Mouse (Mus musculus) MEL (cell line): ENCODE measurements at regions not wholly inside any gene's neighbourhood (a gene's known extent, or its start where the extent isn't known, plus 50 kb on each side); places are given as distances from the start of the nearest gene placed in this dataset.

Source experiments
- DNase-seq: peaks from one replicate; pipeline ENCODE4 v3.0.0; 2011; ENCODE audit warnings: low read depth, low spot score
- H3K27ac ChIP-seq: 2 replicates; pipeline ENCODE4 v1.5.1; 2012; ENCODE audit warnings: low read depth, mild to moderate bottlenecking, control low read depth, low read length, moderate library complexity; ENCODE audit not compliant: control insufficient read depth
- H3K27me3 ChIP-seq, 2 experiments: fragments of 150-350 bp in 1 of 2; sonication (generic) in 1 of 2; 2 replicates each; pipeline ENCODE4 v1.6.1; 2012; ENCODE audit warnings: low read length in 2 of 2, mild to moderate bottlenecking in 2 of 2, improper control_type of control experiment in 1 of 2, moderate library complexity in 1 of 2; ENCODE audit not compliant: insufficient read depth in 2 of 2, control insufficient read depth in 1 of 2
- H3K36me3 ChIP-seq, 2 experiments: 2 replicates each; pipeline ENCODE4 v1.6.1; 2012 to 2014; ENCODE audit warnings: low read length in 2 of 2, improper control_type of control experiment in 1 of 2, inconsistent platforms in 1 of 2, mild to moderate bottlenecking in 1 of 2; ENCODE audit not compliant: insufficient read depth in 2 of 2, control insufficient read depth in 1 of 2
- H3K4me1 ChIP-seq, 2 experiments: fragments of 150-350 bp in 1 of 2; sonication (generic) in 1 of 2; 2 replicates each; pipeline ENCODE4 v1.6.1; 2012; ENCODE audit warnings: low read length in 2 of 2, improper control_type of control experiment in 1 of 2, mild to moderate bottlenecking in 1 of 2; ENCODE audit not compliant: insufficient read depth in 2 of 2, control insufficient read depth in 1 of 2
- H3K4me3 ChIP-seq, 2 experiments: fragments of 150-350 bp in 1 of 2; sonication (generic) in 1 of 2; 2 replicates each; pipeline ENCODE4 v1.5.1; 2012; ENCODE audit warnings: low read depth in 2 of 2, low read length in 2 of 2, mild to moderate bottlenecking in 2 of 2, moderate library complexity in 2 of 2, control low read depth in 1 of 2, improper control_type of control experiment in 1 of 2; ENCODE audit not compliant: control insufficient read depth in 1 of 2, insufficient read depth in 1 of 2
- H3K79me2 ChIP-seq: 2 replicates; pipeline ENCODE4 v1.6.1; 2012; ENCODE audit warnings: mild to moderate bottlenecking, low read length, moderate library complexity; ENCODE audit not compliant: control insufficient read depth, poor library complexity, insufficient read depth
- H3K9ac ChIP-seq: 2 replicates; pipeline ENCODE4 v1.6.1; 2012; ENCODE audit warnings: low read depth, mild to moderate bottlenecking, control low read depth, low read length, moderate library complexity; ENCODE audit not compliant: control insufficient read depth, poor library complexity, severe bottlenecking
- H3K9me3 ChIP-seq: fragments of 150-350 bp; sonication (generic); replicated peaks from 2 replicates; pipeline ENCODE4 v1.6.1; 2012; ENCODE audit warnings: mild to moderate bottlenecking, low read length, improper control_type of control experiment, moderate library complexity; ENCODE audit not compliant: insufficient read depth
- CTCF ChIP-seq, 3 experiments: IDR thresholded peaks in 2 of 3; conservative IDR thresholded peaks in 1 of 3; 2 replicates each; pipeline ENCODE4 v1.5.1; 2011 to 2012; ENCODE audit warnings: low read length in 3 of 3, low read depth in 2 of 3, mild to moderate bottlenecking in 2 of 3, improper control_type of control experiment in 1 of 3, inconsistent platforms in 1 of 3, mixed read lengths in 1 of 3, moderate library complexity in 1 of 3; ENCODE audit not compliant: control insufficient read depth in 1 of 3, insufficient read depth in 1 of 3, poor library complexity in 1 of 3, severe bottlenecking in 1 of 3
- ELF1 ChIP-seq: IDR thresholded peaks from 2 replicates; pipeline ENCODE4 v1.6.1; 2014; ENCODE audit warnings: low read depth, mild to moderate bottlenecking, inconsistent platforms, low read length, improper control_type of control experiment, moderate library complexity
- EP300 ChIP-seq, 2 experiments: IDR thresholded peaks; 2 replicates each; pipeline ENCODE4 v1.6.1; 2011; ENCODE audit warnings: improper control_type of control experiment in 2 of 2, low read length in 2 of 2, low read depth in 1 of 2, mild to moderate bottlenecking in 1 of 2
- GATA1 ChIP-seq: IDR thresholded peaks from 2 replicates; pipeline ENCODE4 v1.6.1; 2011; ENCODE audit warnings: low read depth, low read length, improper control_type of control experiment
- HCFC1 ChIP-seq: IDR thresholded peaks from 2 replicates; pipeline ENCODE4 v1.6.1; 2012; ENCODE audit warnings: low read depth, mild to moderate bottlenecking, inconsistent platforms, low read length, improper control_type of control experiment, moderate library complexity
- JUND ChIP-seq: IDR thresholded peaks from 2 replicates; pipeline ENCODE4 v1.6.1; 2011; ENCODE audit warnings: low read depth, mild to moderate bottlenecking, improper control_type of control experiment, low read length
- KAT2A ChIP-seq: conservative IDR thresholded peaks from 2 replicates; pipeline ENCODE4 v1.6.1; 2012; ENCODE audit warnings: low read depth, low read length, improper control_type of control experiment, inconsistent platforms
- MAFK ChIP-seq: IDR thresholded peaks from 2 replicates; pipeline ENCODE4 v1.6.1; 2011; ENCODE audit warnings: low read depth, mild to moderate bottlenecking, low read length, improper control_type of control experiment, borderline replicate concordance
- MAX ChIP-seq: IDR thresholded peaks from 2 replicates; pipeline ENCODE4 v1.6.1; 2011; ENCODE audit warnings: low read length, improper control_type of control experiment
- MYC ChIP-seq: IDR thresholded peaks from 2 replicates; pipeline ENCODE4 v1.6.1; 2011; ENCODE audit warnings: low read depth, mild to moderate bottlenecking, low read length, improper control_type of control experiment, moderate library complexity
- NRF1 ChIP-seq: IDR thresholded peaks from 2 replicates; pipeline ENCODE4 v1.6.1; 2014; ENCODE audit warnings: low read depth, mild to moderate bottlenecking, inconsistent platforms, low read length, improper control_type of control experiment, moderate library complexity; ENCODE audit not compliant: poor library complexity, insufficient read depth, severe bottlenecking
- POLR2A ChIP-seq, 2 experiments: IDR thresholded peaks; 2 replicates each; pipeline ENCODE4 v1.6.1; 2011 to 2012; ENCODE audit warnings: low read length in 2 of 2, mild to moderate bottlenecking in 2 of 2, control low read depth in 1 of 2, improper control_type of control experiment in 1 of 2, low read depth in 1 of 2, moderate library complexity in 1 of 2; ENCODE audit not compliant: control insufficient read depth in 1 of 2, insufficient read depth in 1 of 2, poor library complexity in 1 of 2
- POLR2AphosphoS2 ChIP-seq: IDR thresholded peaks from 2 replicates; pipeline ENCODE4 v1.6.1; 2011; ENCODE audit warnings: low read length, improper control_type of control experiment
- POLR2AphosphoS5 ChIP-seq: IDR thresholded peaks from 2 replicates; pipeline ENCODE4 v1.6.1; 2012; ENCODE audit warnings: low read depth, borderline replicate concordance, mild to moderate bottlenecking, inconsistent platforms, low read length, moderate library complexity, mixed read lengths
- RAD21 ChIP-seq: IDR thresholded peaks from 2 replicates; pipeline ENCODE4 v1.6.1; 2011; ENCODE audit warnings: mild to moderate bottlenecking, low read depth, low read length, improper control_type of control experiment
- TAL1 ChIP-seq: IDR thresholded peaks from 2 replicates; pipeline ENCODE4 v1.6.1; 2012; ENCODE audit warnings: mild to moderate bottlenecking, inconsistent platforms, low read length, moderate library complexity, mixed read lengths
- TCF12 ChIP-seq: IDR thresholded peaks from 2 replicates; pipeline ENCODE4 v1.6.1; 2014; ENCODE audit warnings: low read depth, mild to moderate bottlenecking, inconsistent platforms, low read length, improper control_type of control experiment, moderate library complexity
- UBTF ChIP-seq: IDR thresholded peaks from 2 replicates; pipeline ENCODE4 v1.6.1; 2012; ENCODE audit warnings: low read depth, mild to moderate bottlenecking, inconsistent platforms, low read length, improper control_type of control experiment, moderate library complexity, borderline replicate concordance; ENCODE audit not compliant: insufficient read depth
- USF1 ChIP-seq: IDR thresholded peaks from 2 replicates; pipeline ENCODE4 v1.6.1; 2014; ENCODE audit warnings: low read depth, mild to moderate bottlenecking, inconsistent platforms, low read length, improper control_type of control experiment, moderate library complexity
- USF2 ChIP-seq, 2 experiments: IDR thresholded peaks; 2 replicates each; pipeline ENCODE4 v1.6.1; 2011 to 2012; ENCODE audit warnings: improper control_type of control experiment in 2 of 2, low read length in 2 of 2, borderline replicate concordance in 1 of 2, inconsistent platforms in 1 of 2, low read depth in 1 of 2, mild to moderate bottlenecking in 1 of 2; ENCODE audit not compliant: insufficient read depth in 1 of 2
- ZC3H11A ChIP-seq: IDR thresholded peaks from 2 replicates; pipeline ENCODE4 v1.6.1; 2012; ENCODE audit warnings: low read depth, mild to moderate bottlenecking, inconsistent platforms, low read length, improper control_type of control experiment
- ZMIZ1 ChIP-seq: IDR thresholded peaks from 2 replicates; pipeline ENCODE4 v1.6.1; 2012; ENCODE audit warnings: low read depth, mild to moderate bottlenecking, inconsistent platforms, low read length, improper control_type of control experiment, moderate library complexity
- ZNF384 ChIP-seq: IDR thresholded peaks from 2 replicates; pipeline ENCODE4 v1.6.1; 2012; ENCODE audit warnings: low read depth, mild to moderate bottlenecking, inconsistent platforms, low read length, improper control_type of control experiment

- Histone ChIP-seq H3K9me3 (no peaks in the 10 kb centered on the region), H3K36me3 (no peaks in the 10 kb centered on the region), H3K9ac (no peak overlapping the region), H3K79me2 (no peaks in the 10 kb centered on the region), H3K27ac (no peak overlapping the region), H3K27me3 (no peaks in the 10 kb centered on the region), H3K4me3 (no peak overlapping the region), H3K4me1 (no peaks in the 10 kb centered on the region)
- no peak for TF ChIP-seq CTCF (IDR thresholded peaks at IDR 0.05 in 2 of 3, conservative IDR thresholded peaks at IDR 0.05 in 1 of 3; ENCODE audit: control insufficient read depth in 1 of 3, insufficient read depth in 1 of 3, low read depth in 2 of 3, low read length in 3 of 3, poor library complexity in 1 of 3, severe bottlenecking in 1 of 3)
- no peak for TF ChIP-seq NRF1
- no peak for TF ChIP-seq KAT2A
- no peak for TF ChIP-seq USF1
- TF ChIP-seq RAD21: no peak
- TF ChIP-seq TCF12: no peak
- no peak for TF ChIP-seq MAX
- TF ChIP-seq USF2 (IDR thresholded peaks at IDR 0.05; ENCODE audit: borderline replicate concordance in 1 of 2, insufficient read depth in 1 of 2, low read depth in 1 of 2, low read length in 2 of 2): no peak
- TF ChIP-seq JUND: no peak
- no peak for TF ChIP-seq ZNF384
- TF ChIP-seq POLR2AphosphoS2: no peak
- no peak for TF ChIP-seq GATA1
- TF ChIP-seq UBTF: no peak
- TF ChIP-seq HCFC1: no peak
- no peak for TF ChIP-seq ELF1
- TF ChIP-seq POLR2A (IDR thresholded peaks at IDR 0.05; ENCODE audit: control insufficient read depth in 1 of 2, insufficient read depth in 1 of 2, low read depth in 1 of 2, low read length in 2 of 2, poor library complexity in 1 of 2): no peak
- no peak for TF ChIP-seq TAL1
- no peak for TF ChIP-seq POLR2AphosphoS5
- no peak for TF ChIP-seq ZC3H11A
- TF ChIP-seq EP300 (IDR thresholded peaks at IDR 0.05; ENCODE audit: low read depth in 1 of 2, low read length in 2 of 2): no peak
- no peak for DNase-seq
Measured at GRCm38 (mm10) chr8:57010318-57011024, 310.3 kb upstream of the Hand2 start.

GRCm38 (mm10) chr8:57013813-57014320, 306.9 kb upstream of the Hand2 start:
- H3K9ac ChIP-seq: no peak overlapping the region
- no peak for DNase-seq
- no peaks in the 10 kb centered on the region for H3K27me3 ChIP-seq
- no peaks in the 10 kb centered on the region for H3K9me3 ChIP-seq
- H3K4me3 ChIP-seq: no peak overlapping the region
- H3K36me3 ChIP-seq: no peaks in the 10 kb centered on the region
- TF ChIP-seq EP300 (IDR thresholded peaks at IDR 0.05; ENCODE audit: low read depth in 1 of 2, low read length in 2 of 2): no peak
- no peak for TF ChIP-seq MAFK
- TF ChIP-seq ZMIZ1: no peak
- no peak for TF ChIP-seq MYC
- no peak for TF ChIP-seq HCFC1
- TF ChIP-seq TAL1: no peak
- no peak overlapping the region for H3K27ac ChIP-seq
- no peaks in the 10 kb centered on the region for H3K4me1 ChIP-seq
- no peaks in the 10 kb centered on the region for H3K79me2 ChIP-seq
